Mouse (Mus musculus) bone marrow, adult 2 months (tissue): Measurements from ENCODE around the gene Zc3h6.

Source experiments
- CTCF ChIP-seq: fragments of 200-500 bp; IDR thresholded peaks from 2 replicates; pipeline ENCODE4 v1.5.1; 2011; ENCODE audit warnings: low read length, control low read depth; ENCODE audit not compliant: control insufficient read depth, insufficient read depth
- POLR2A ChIP-seq: fragments of 200-500 bp; IDR thresholded peaks from 2 replicates; pipeline ENCODE4 v1.6.1; 2011; ENCODE audit warnings: low read depth, mild to moderate bottlenecking, control low read depth, low read length, borderline replicate concordance; ENCODE audit not compliant: control insufficient read depth

- no peak for TF ChIP-seq CTCF
- TF ChIP-seq POLR2A: no peak
These were observed 90.7 kb downstream of the Zc3h6 start for GRCm38 (mm10) chr2:129057920-129058361.
